Mouse (Mus musculus): ENCODE measurements around the gene Haus8. TPM values are rescaled to one million over a fixed set of nuclear protein-coding genes. Genes with fewer than 3 reads are reported as not detected.

Gene Haus8
- total RNA-seq, 1 experiment from 2014 or later, result 64.0 TPM

Other genes with a start within 250 kb of the Haus8 start
- gene Myo9b, start 220 bp downstream of the Haus8 start, total RNA-seq (2017), result 32.7 and 33.5 TPM in 2 replicates
- gene Use1, start 93.9 kb upstream of the Haus8 start, total RNA-seq (2017), result 137 and 155 TPM in 2 replicates
- gene Ocel1, start 98.4 kb upstream of the Haus8 start, total RNA-seq (2017), result 10.7 and 18.6 TPM in 2 replicates
- gene Nr2f6, start 109.0 kb upstream of the Haus8 start, total RNA-seq (2017), result 3.0 and 4.3 TPM in 2 replicates
- not detected in 2 replicates for gene Ushbp1, start 122.9 kb upstream of the Haus8 start, total RNA-seq (2017)
- gene Babam1, start 123.9 kb upstream of the Haus8 start, total RNA-seq (2017), result 84.6 and 89.2 TPM in 2 replicates
- gene Ankle1, start 133.1 kb upstream of the Haus8 start, total RNA-seq (2017), result 9.0 and 13.0 TPM in 2 replicates
- 6.5 and 13.3 TPM in 2 replicates for gene Abhd8, start 190.7 kb upstream of the Haus8 start, total RNA-seq (2017)
- 79.0 and 80.0 TPM in 2 replicates for gene Mrpl34, start 192.0 kb upstream of the Haus8 start, total RNA-seq (2017)
- 9.6 and 17.6 TPM in 2 replicates for gene Dda1, start 196.3 kb upstream of the Haus8 start, total RNA-seq (2017)
- gene Ano8, start 213.0 kb upstream of the Haus8 start, total RNA-seq (2017), result 5.4 and 6.6 TPM in 2 replicates
- gene Gtpbp3, start 215.2 kb upstream of the Haus8 start, total RNA-seq (2017), result 22.6 and 22.7 TPM in 2 replicates
- 3.0 and 3.6 TPM in 2 replicates for gene Plvap, start 238.8 kb upstream of the Haus8 start, total RNA-seq (2017)